ENCODE assay signal across 30 mouse cellular contexts in the genomic region with DNA sequence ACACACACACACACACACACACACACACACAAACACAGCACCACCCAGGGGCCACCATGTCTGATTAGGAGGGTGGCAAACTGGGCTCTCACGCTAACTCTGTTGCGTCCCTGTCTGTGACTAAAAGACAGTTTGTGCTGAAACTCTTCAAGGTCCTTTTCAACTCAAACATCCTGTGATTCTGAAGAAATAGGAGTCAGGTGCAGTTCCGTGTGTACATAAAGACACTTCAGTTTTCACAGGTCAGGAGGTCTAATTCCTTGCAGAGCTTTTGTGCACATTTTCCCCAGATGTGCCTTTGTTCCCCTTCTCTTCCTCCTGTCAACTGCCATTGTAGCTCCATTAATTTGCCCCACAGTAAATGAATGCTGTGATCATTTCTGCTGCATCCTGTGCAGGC. TPM values are rescaled to one million over a fixed set of nuclear protein-coding genes. Genes with fewer than 3 reads are reported as not detected.
DNase-seq lines count a peak whose midpoint lies in the region; ATAC-seq and TF ChIP-seq lines count a peak whose summit lies in the region.
"Had no signal": no experiment of that assay in that cellular context is flagged by ENCODE, and none has a peak within 500 bp of the region (broad histone marks: within the 10 kb centered on the region; RNA-seq: fewer than 3 reads in every experiment).

No protein-coding gene starts in this region.

- no peak overlapping the region for H3K4me3 ChIP-seq in embryonic facial prominence, embryonic 11.5 days (ENCODE audit: low read depth, low read length)
- no peak overlapping the region for H3K4me3 ChIP-seq in embryonic facial prominence, embryonic 10.5 days
- H3K4me3 ChIP-seq in lung, postnatal 0 days (ENCODE audit: low read depth, low read length): no peak overlapping the region
- H3K4me3 ChIP-seq: forebrain, embryonic 10.5 days; forebrain, embryonic 13.5 days; heart, embryonic 12.5 days; heart, embryonic 15.5 days; hindbrain, embryonic 10.5 days; hindbrain, embryonic 13.5 days; intestine, embryonic 15.5 days had no signal

- peak; percentile 58; the same call in 1 of the 2 replicates for TF ChIP-seq EP300 in lung, postnatal 0 days (IDR thresholded peaks at IDR 0.05)

- no peak for ATAC-seq in embryonic facial prominence, embryonic 11.5 days (replicated peaks; ENCODE audit: insufficient number of reproducible peaks, low FRiP score, low TSS enrichment, low read depth)
- peak; percentile 44 for ATAC-seq in lung, postnatal 0 days
- ATAC-seq: forebrain, embryonic 13.5 days; hindbrain, embryonic 16.5 days; Patski had no signal

- TF ChIP-seq CTCF in lung, postnatal 0 days (IDR thresholded peaks at IDR 0.05): no peak
- no peak for TF ChIP-seq CTCF in brain, embryonic 14.5 days (IDR thresholded peaks at IDR 0.05; ENCODE audit: borderline replicate concordance, extremely low read depth, insufficient read depth, insufficient read length)

- H3K4me2 ChIP-seq in embryonic facial prominence, embryonic 11.5 days (ENCODE audit: low read depth, low read length): no peak overlapping the region
- no peak overlapping the region for H3K4me2 ChIP-seq in lung, postnatal 0 days (replicated peaks; ENCODE audit: low read depth, low read length)
- H3K4me2 ChIP-seq: forebrain, embryonic 13.5 days; heart, embryonic 12.5 days; heart, embryonic 15.5 days; hindbrain, embryonic 13.5 days; intestine, embryonic 15.5 days had no signal

- H3K36me3 ChIP-seq in embryonic facial prominence, embryonic 11.5 days (replicated peaks; ENCODE audit: control insufficient read depth, insufficient read depth, low read depth, low read length): no peaks in the 10 kb centered on the region
- no peaks in the 10 kb centered on the region for H3K36me3 ChIP-seq in embryonic facial prominence, embryonic 10.5 days (replicated peaks)
- H3K36me3 ChIP-seq in lung, postnatal 0 days (ENCODE audit: insufficient read depth, low read length): no peaks in the 10 kb centered on the region
- H3K36me3 ChIP-seq: forebrain, embryonic 10.5 days; G1E; heart, embryonic 12.5 days; heart, embryonic 15.5 days; hindbrain, embryonic 10.5 days; hindbrain, embryonic 13.5 days; intestine, embryonic 15.5 days had no signal

- no peaks in the 10 kb centered on the region for H3K4me1 ChIP-seq in embryonic facial prominence, embryonic 11.5 days (ENCODE audit: control insufficient read depth, insufficient read depth, low read length)
- H3K4me1 ChIP-seq in embryonic facial prominence, embryonic 10.5 days: peaks cover 3% of the 10 kb centered on the region; the same call in 1 of the 2 replicates
- H3K4me1 ChIP-seq in lung, postnatal 0 days (ENCODE audit: insufficient read depth, low read depth, low read length): no peaks in the 10 kb centered on the region
- H3K4me1 ChIP-seq: forebrain, embryonic 13.5 days; heart, embryonic 12.5 days; heart, embryonic 15.5 days; hindbrain, embryonic 13.5 days; intestine, embryonic 15.5 days had no signal

- no peak overlapping the region for H3K27ac ChIP-seq in embryonic facial prominence, embryonic 11.5 days (replicated peaks; ENCODE audit: low read depth, low read length)
- H3K27ac ChIP-seq in embryonic facial prominence, embryonic 10.5 days (replicated peaks): no peak overlapping the region
- no peak overlapping the region; the same call in 1 of the 2 replicates for H3K27ac ChIP-seq in lung, postnatal 0 days (ENCODE audit: low read length)
- H3K27ac ChIP-seq: forebrain, embryonic 10.5 days; forebrain, embryonic 13.5 days; heart, embryonic 15.5 days; hindbrain, embryonic 10.5 days; hindbrain, embryonic 13.5 days; intestine, embryonic 15.5 days had no signal

- 29% methylated on average over 3 of the region's 3 CpGs for WGBS in embryonic facial prominence, embryonic 11.5 days
- 53% methylated on average over 3 of the region's 3 CpGs for WGBS in embryonic facial prominence, embryonic 10.5 days
- WGBS in lung, postnatal 0 days: 53% methylated on average over 3 of the region's 3 CpGs

- no peak for TF ChIP-seq POLR2A in brain, embryonic 14.5 days (IDR thresholded peaks at IDR 0.05; ENCODE audit: borderline replicate concordance, extremely low read depth, insufficient read depth, insufficient read length, poor library complexity, severe bottlenecking)

- DNase-seq in embryonic facial prominence, embryonic 11.5 days (ENCODE audit: low spot score): peak; percentile 4
- DNase-seq in embryonic facial prominence, embryonic 10.5 days (ENCODE audit: low spot score): no peak
- DNase-seq in lung, postnatal 0 days (ENCODE audit: low spot score): peak; percentile 70
- no peak for DNase-seq in lung, postnatal 14 days
- DNase-seq in brain, embryonic 14.5 days (ENCODE audit: low read depth): peak; percentile 22
- DNase-seq in kidney, postnatal 14 days: no peak
- DNase-seq: adrenal gland, postnatal 10 days; adrenal gland, postnatal 36 days; B cell, adult 2 months; cerebellum, adult 11-12 months; cerebellum, adult 8-10 months; cerebellum, postnatal 10 days; cerebellum, postnatal 36 days; gastrocnemius, postnatal 25 days; heart, adult 18-20 months; heart, postnatal 10 days; heart, postnatal 36 days had no signal

- H3K9me3 ChIP-seq in embryonic facial prominence, embryonic 11.5 days (replicated peaks; ENCODE audit: control insufficient read depth, low read length): no peaks in the 10 kb centered on the region
- no peaks in the 10 kb centered on the region for H3K9me3 ChIP-seq in embryonic facial prominence, embryonic 10.5 days
- no peaks in the 10 kb centered on the region for H3K9me3 ChIP-seq in lung, postnatal 0 days (ENCODE audit: low read length)
- H3K9me3 ChIP-seq: forebrain, embryonic 10.5 days; forebrain, embryonic 13.5 days; G1E; heart, embryonic 12.5 days; heart, embryonic 15.5 days; hindbrain, embryonic 10.5 days; hindbrain, embryonic 13.5 days; intestine, embryonic 15.5 days had no signal

- no peak overlapping the region for H3K9ac ChIP-seq in embryonic facial prominence, embryonic 11.5 days (replicated peaks; ENCODE audit: low read length)
- H3K9ac ChIP-seq in lung, postnatal 0 days (replicated peaks; ENCODE audit: low read depth): no peak overlapping the region
- H3K9ac ChIP-seq: forebrain, embryonic 13.5 days; heart, embryonic 12.5 days; heart, embryonic 15.5 days; hindbrain, embryonic 13.5 days; intestine, embryonic 15.5 days had no signal

- H3K27me3 ChIP-seq in embryonic facial prominence, embryonic 11.5 days (ENCODE audit: control insufficient read depth, insufficient read depth, low read length): no peaks in the 10 kb centered on the region
- H3K27me3 ChIP-seq in embryonic facial prominence, embryonic 10.5 days (replicated peaks; ENCODE audit: low read depth, poor library complexity, severe bottlenecking): no peaks in the 10 kb centered on the region
- H3K27me3 ChIP-seq in lung, postnatal 0 days (replicated peaks; ENCODE audit: insufficient read depth, low read length): no peaks in the 10 kb centered on the region
- H3K27me3 ChIP-seq: CH12.LX; forebrain, embryonic 13.5 days; heart, embryonic 15.5 days; hindbrain, embryonic 13.5 days; intestine, embryonic 15.5 days had no signal

RNA-seq across cellular contexts. Expression of a gene that starts 4.2 kb away (rescaled TPM):
- 0.26 and 0.56 TPM in 2 replicates for polyA plus RNA-seq in embryonic facial prominence, embryonic 11.5 days (2014; fragmentation: Nextera tagmentation; extraction: Ambion mirVana)
- polyA plus RNA-seq in embryonic facial prominence, embryonic 10.5 days (2016; fragmentation: Nextera tagmentation; extraction: Ambion mirVana): 0.36 and 0.45 TPM in 2 replicates
- polyA plus RNA-seq in lung, postnatal 0 days (2015; fragmentation: Nextera tagmentation; extraction: Ambion mirVana): 12.4 and 17.8 TPM in 2 replicates
- 0.04 and 0.06 TPM in 2 replicates for polyA plus RNA-seq in brain, embryonic 14.5 days (2012; rRNA removed)
- polyA plus RNA-seq: G1E; heart, embryonic 15.5 days had no signal

RNA-seq across cellular contexts. Expression of a gene that starts 35.2 kb away (rescaled TPM):
- polyA plus RNA-seq in embryonic facial prominence, embryonic 11.5 days (2014; fragmentation: Nextera tagmentation; extraction: Ambion mirVana): 10.0 and 11.7 TPM in 2 replicates
- 16.8 and 18.3 TPM in 2 replicates for polyA plus RNA-seq in embryonic facial prominence, embryonic 10.5 days (2016; fragmentation: Nextera tagmentation; extraction: Ambion mirVana)
- polyA plus RNA-seq in lung, postnatal 0 days (2015; fragmentation: Nextera tagmentation; extraction: Ambion mirVana): 5.5 and 6.2 TPM in 2 replicates
- 42.6 and 49.7 TPM in 2 replicates for polyA plus RNA-seq in brain, embryonic 14.5 days (2012; rRNA removed)

RNA-seq across cellular contexts. Expression of a gene that starts 40.1 kb away (rescaled TPM):
- not detected in 2 replicates for polyA plus RNA-seq in embryonic facial prominence, embryonic 11.5 days (2014; fragmentation: Nextera tagmentation; extraction: Ambion mirVana)
- not detected in 2 replicates for polyA plus RNA-seq in embryonic facial prominence, embryonic 10.5 days (2016; fragmentation: Nextera tagmentation; extraction: Ambion mirVana)
- polyA plus RNA-seq in lung, postnatal 0 days (2015; fragmentation: Nextera tagmentation; extraction: Ambion mirVana): not detected in 2 replicates
- polyA plus RNA-seq in brain, embryonic 14.5 days (2012; rRNA removed): not detected in 2 replicates
- polyA plus RNA-seq: cortical plate, adult 2 months; embryonic facial prominence, embryonic 14.5 days; forebrain, embryonic 10.5 days; forebrain, embryonic 13.5 days; G1E; heart, embryonic 12.5 days; heart, embryonic 15.5 days; hindbrain, embryonic 10.5 days; hindbrain, embryonic 13.5 days; hindbrain, embryonic 16.5 days; Patski had no signal

RNA-seq across cellular contexts. Expression of a gene that starts 43.8 kb away (rescaled TPM):
- not detected in 2 replicates for polyA plus RNA-seq in embryonic facial prominence, embryonic 11.5 days (2014; fragmentation: Nextera tagmentation; extraction: Ambion mirVana)
- polyA plus RNA-seq in embryonic facial prominence, embryonic 10.5 days (2016; fragmentation: Nextera tagmentation; extraction: Ambion mirVana): not detected in 2 replicates
- not detected in 2 replicates for polyA plus RNA-seq in lung, postnatal 0 days (2015; fragmentation: Nextera tagmentation; extraction: Ambion mirVana)
- not detected in 2 replicates for polyA plus RNA-seq in brain, embryonic 14.5 days (2012; rRNA removed)
- polyA plus RNA-seq: cortical plate, adult 2 months; embryonic facial prominence, embryonic 14.5 days; forebrain, embryonic 10.5 days; forebrain, embryonic 13.5 days; G1E; heart, embryonic 12.5 days; heart, embryonic 15.5 days; hindbrain, embryonic 10.5 days; hindbrain, embryonic 13.5 days; hindbrain, embryonic 16.5 days; Patski had no signal

Comparison
In these comparisons a context has a peak if more than half of its experiments do, and no peak if none do; other contexts are left out.
1. DNase-seq: peak in embryonic facial prominence, embryonic 11.5 days (single experiment), lung, postnatal 0 days (single experiment) and brain, embryonic 14.5 days (single experiment); none in embryonic facial prominence, embryonic 10.5 days (single experiment), lung, postnatal 14 days (single experiment) and kidney, postnatal 14 days (single experiment).